Mouse (Mus musculus) embryonic fibroblast, embryonic 13.5 days (primary cell): ENCODE measurements around the gene Kdm1a. TPM values are rescaled to one million over a fixed set of nuclear protein-coding genes. Genes with fewer than 3 reads are reported as not detected.

Source experiments
- H3K27ac ChIP-seq: 2 replicates; pipeline ENCODE4 v1.5.1; 2012; ENCODE audit warnings: low read length, control low read depth, inconsistent platforms; ENCODE audit not compliant: insufficient read depth
- H3K4me1 ChIP-seq: 2 replicates; pipeline ENCODE4 v1.6.1; 2011; ENCODE audit warnings: low read length; ENCODE audit not compliant: control insufficient read depth, insufficient read depth
- H3K4me3 ChIP-seq: 2 replicates; pipeline ENCODE4 v1.5.1; 2011; ENCODE audit warnings: mild to moderate bottlenecking, control low read depth, low read length; ENCODE audit not compliant: insufficient read depth
- CTCF ChIP-seq: IDR thresholded peaks from 2 replicates; pipeline ENCODE4 v1.5.1; 2011; ENCODE audit warnings: mild to moderate bottlenecking, control low read depth, low read length, moderate library complexity, borderline replicate concordance; ENCODE audit not compliant: insufficient read depth
- POLR2A ChIP-seq: IDR thresholded peaks from 2 replicates; pipeline ENCODE4 v1.6.1; 2011; ENCODE audit warnings: low read depth, mild to moderate bottlenecking, control low read depth, low read length, moderate library complexity
- polyA plus RNA-seq: library from polyadenylated mRNA; stranded (reverse); fragments of >200 nt; gene quantifications from 2 replicates; pipeline ENCODE4 v1.2.4, GENCODE M21; 2011; ENCODE audit warnings: low read depth; ENCODE audit not compliant: missing spikeins, insufficient read length

Kdm1a gene
- polyA plus RNA-seq, 1 experiment = 88.7 TPM

DNA sequence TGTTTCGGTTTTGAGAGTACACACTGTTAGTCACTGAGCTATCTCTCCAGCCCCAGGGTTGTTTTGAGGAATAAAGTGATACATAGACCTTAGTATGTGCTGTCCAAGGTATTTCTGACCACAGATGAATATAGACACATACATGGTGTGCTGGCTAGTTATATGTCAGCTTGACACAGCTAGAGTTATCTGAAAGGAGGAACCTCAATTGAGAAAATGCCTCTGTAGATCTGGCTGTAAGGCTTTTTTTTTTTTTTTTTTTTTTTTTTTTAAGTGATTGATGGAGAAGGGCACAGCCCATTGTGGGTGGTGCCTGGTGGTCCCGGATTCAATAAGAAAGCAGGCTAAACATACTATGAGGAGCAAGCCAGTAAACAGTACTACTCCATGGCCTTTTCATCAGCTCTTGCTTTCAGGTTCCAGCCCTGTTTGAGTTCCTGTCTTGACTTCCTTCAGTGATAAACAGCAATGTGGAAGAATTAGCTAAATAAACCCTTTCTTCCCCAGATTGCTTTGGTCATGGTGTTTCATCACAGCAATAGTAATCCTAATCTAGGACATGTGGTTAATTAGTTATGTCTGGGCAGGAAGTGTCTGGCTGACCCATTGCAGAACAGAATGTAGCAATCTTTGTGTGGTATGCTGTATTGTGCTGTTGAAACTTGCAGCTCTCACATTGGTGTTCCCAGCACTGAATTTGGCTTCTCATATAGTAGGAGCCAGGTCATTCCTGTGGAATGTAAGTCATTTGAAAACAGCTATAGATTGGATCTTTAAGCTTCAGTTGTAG lies 96.9 kb downstream of the Kdm1a start:
- H3K4me1 ChIP-seq = peaks cover 4% of the 10 kb centered on the region
- TF ChIP-seq CTCF (no peak), POLR2A (no peak)
- peak overlapping the region; percentile 81 for H3K27ac ChIP-seq
- H3K4me3 ChIP-seq = no peak overlapping the region

Other genes starting within 250 kb of the Kdm1a start
- gene Htr1d, start 179.2 kb downstream of the Kdm1a start, polyA plus RNA-seq = not detected in 2 replicates
- not detected in 2 replicates for gene 6030445D17Rik, start 140.5 kb downstream of the Kdm1a start, polyA plus RNA-seq
- gene Luzp1, start 133.0 kb downstream of the Kdm1a start, polyA plus RNA-seq = 58.5 and 59.4 TPM in 2 replicates
- not detected in 2 replicates for gene Tex46, start 7.7 kb upstream of the Kdm1a start, polyA plus RNA-seq
- not detected in 2 replicates for gene Lactbl1, start 19.9 kb upstream of the Kdm1a start, polyA plus RNA-seq
- gene Ephb2, start 233.3 kb upstream of the Kdm1a start, polyA plus RNA-seq = 36.4 and 44.6 TPM in 2 replicates